ENCODE assay signal across 7 mouse cellular contexts in the genomic region with DNA sequence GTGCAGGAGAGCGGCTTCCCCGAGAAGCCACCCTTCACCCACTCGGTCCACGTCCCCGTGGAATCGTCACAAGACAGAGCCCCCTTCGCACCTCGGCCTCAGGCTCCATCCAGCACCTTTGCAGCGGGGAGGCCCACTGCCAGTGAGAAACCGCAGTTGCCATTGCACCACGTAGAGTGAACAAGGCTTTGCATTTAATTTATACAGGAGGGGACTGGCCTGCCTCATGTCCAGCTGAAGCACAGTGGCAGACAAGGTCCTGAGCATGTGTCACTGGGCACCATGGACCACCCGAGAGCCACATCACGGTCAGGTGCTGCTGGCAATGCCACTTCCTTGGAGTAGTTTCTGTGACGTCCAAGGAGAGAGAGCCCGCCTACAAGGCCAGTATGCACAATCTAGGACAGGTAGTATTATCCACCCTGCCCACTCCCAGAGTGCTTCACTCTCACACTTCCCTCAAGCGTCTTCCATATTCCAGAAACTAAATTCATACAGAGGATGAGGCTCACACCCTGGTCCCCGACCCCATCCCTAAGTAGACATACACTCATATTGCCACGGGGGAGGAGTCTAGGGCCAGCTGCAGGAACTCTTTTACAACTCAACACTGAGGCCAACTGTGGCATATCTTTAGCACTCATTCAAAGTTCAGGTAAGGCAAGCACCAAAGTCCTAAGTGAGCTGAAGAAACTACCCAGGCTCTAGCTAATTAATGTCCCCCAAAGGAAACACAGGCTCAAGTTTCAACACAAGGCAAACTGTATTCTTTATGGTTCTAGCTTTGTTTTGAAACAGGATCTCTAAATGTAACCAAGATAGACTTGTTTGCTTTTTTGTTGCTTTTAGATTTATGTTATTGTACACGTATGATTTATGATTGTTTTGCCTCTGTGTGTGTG.
A peak's percentile ranks its signal among the peaks of the same experiment; 100 is the strongest.
DNase-seq lines count a peak whose midpoint lies in the region; ATAC-seq and TF ChIP-seq lines count a peak whose summit lies in the region.

No protein-coding gene starts in this region.

- no peak for TF ChIP-seq CTCF in spleen, adult 2 months (IDR thresholded peaks at IDR 0.05; ENCODE audit: extremely low read depth, insufficient read depth, insufficient read length, insufficient replicate concordance)

- H3K9ac ChIP-seq in embryonic facial prominence, embryonic 14.5 days (ENCODE audit: low read depth, low read length) = peak overlapping the region; percentile 84
- H3K9ac ChIP-seq in intestine, embryonic 15.5 days = peak overlapping the region; percentile 81
- H3K9ac ChIP-seq in midbrain, embryonic 14.5 days (replicated peaks; ENCODE audit: low read length) = peak overlapping the region; percentile 90

- no peak for ATAC-seq in embryonic facial prominence, embryonic 14.5 days (ENCODE audit: low read depth)
- ATAC-seq in intestine, embryonic 15.5 days = peak; percentile 59
- ATAC-seq in midbrain, embryonic 14.5 days (ENCODE audit: low FRiP score, low TSS enrichment) = peak; percentile 54; the same call in 1 of the 2 replicates
- ATAC-seq in megakaryocyte progenitor cell, adult 5-6 weeks (replicated peaks; ENCODE audit: poor library complexity) = no peak

- H3K9me3 ChIP-seq in embryonic facial prominence, embryonic 14.5 days (ENCODE audit: control insufficient read depth, low read length) = no peaks in the 10 kb centered on the region
- no peaks in the 10 kb centered on the region for H3K9me3 ChIP-seq in intestine, embryonic 15.5 days
- no peaks in the 10 kb centered on the region for H3K9me3 ChIP-seq in midbrain, embryonic 14.5 days (ENCODE audit: control insufficient read depth, low read length)

- H3K36me3 ChIP-seq in spleen, adult 2 months (ENCODE audit: control insufficient read depth, insufficient read depth, low read length) = no peaks in the 10 kb centered on the region
- no peaks in the 10 kb centered on the region for H3K36me3 ChIP-seq in embryonic facial prominence, embryonic 14.5 days (ENCODE audit: control insufficient read depth, insufficient read depth, low read length)
- H3K36me3 ChIP-seq in intestine, embryonic 15.5 days = no peaks in the 10 kb centered on the region
- no peaks in the 10 kb centered on the region for H3K36me3 ChIP-seq in midbrain, embryonic 14.5 days (ENCODE audit: control insufficient read depth, insufficient read depth, low read length)

- peak in 1 of 2 experiments; percentile 29 for DNase-seq in spleen, adult 2 months (ENCODE audit: low read depth in 1 of 2, low spot score in 2 of 2)
- no peak for DNase-seq in spleen, postnatal 36 days (ENCODE audit: low spot score in 2 of 2)
- no peak for DNase-seq in embryonic facial prominence, embryonic 14.5 days (ENCODE audit: low spot score)
- DNase-seq in midbrain, embryonic 14.5 days = no peak
- DNase-seq in gastrocnemius, postnatal 10 days = no peak

- peak overlapping the region; percentile 88 for H3K4me3 ChIP-seq in spleen, adult 2 months (ENCODE audit: extremely low read depth, insufficient read depth, insufficient read length)
- peak overlapping the region; percentile 61 for H3K4me3 ChIP-seq in embryonic facial prominence, embryonic 14.5 days (ENCODE audit: low read depth, low read length)
- H3K4me3 ChIP-seq in intestine, embryonic 15.5 days (replicated peaks) = peak overlapping the region; percentile 75
- H3K4me3 ChIP-seq in midbrain, embryonic 14.5 days (replicated peaks; ENCODE audit: low read depth, low read length) = peak overlapping the region; percentile 65

- TF ChIP-seq POLR2A in spleen, adult 2 months (IDR thresholded peaks at IDR 0.05; ENCODE audit: low read depth, low read length) = no peak

- H3K4me2 ChIP-seq in embryonic facial prominence, embryonic 14.5 days (ENCODE audit: low read depth, low read length) = peak overlapping the region; percentile 87
- H3K4me2 ChIP-seq in intestine, embryonic 15.5 days (replicated peaks) = peak overlapping the region; percentile 78
- peak overlapping the region; percentile 87 for H3K4me2 ChIP-seq in midbrain, embryonic 14.5 days (ENCODE audit: low read length)

- peak overlapping the region; percentile 90 for H3K27ac ChIP-seq in spleen, adult 2 months (ENCODE audit: insufficient read depth, low read length)
- H3K27ac ChIP-seq in embryonic facial prominence, embryonic 14.5 days (replicated peaks; ENCODE audit: low read depth, low read length) = peak overlapping the region; percentile 97
- H3K27ac ChIP-seq in intestine, embryonic 15.5 days = peak overlapping the region; percentile 98
- H3K27ac ChIP-seq in midbrain, embryonic 14.5 days (replicated peaks; ENCODE audit: low read depth, low read length) = peak overlapping the region; percentile 95

- H3K27me3 ChIP-seq in spleen, adult 2 months (ENCODE audit: control insufficient read depth, insufficient read depth, low read length) = no peaks in the 10 kb centered on the region
- no peaks in the 10 kb centered on the region for H3K27me3 ChIP-seq in embryonic facial prominence, embryonic 14.5 days (replicated peaks; ENCODE audit: control insufficient read depth, insufficient read depth, low read length)
- H3K27me3 ChIP-seq in intestine, embryonic 15.5 days (replicated peaks) = no peaks in the 10 kb centered on the region
- no peaks in the 10 kb centered on the region for H3K27me3 ChIP-seq in midbrain, embryonic 14.5 days (ENCODE audit: control insufficient read depth, insufficient read depth, low read length)

- peaks cover 16% of the 10 kb centered on the region; the same call in 1 of the 2 replicates for H3K4me1 ChIP-seq in spleen, adult 2 months (ENCODE audit: control insufficient read depth, insufficient read depth, insufficient read length)
- peaks cover 40% of the 10 kb centered on the region for H3K4me1 ChIP-seq in embryonic facial prominence, embryonic 14.5 days (ENCODE audit: control insufficient read depth, insufficient read depth, low read length)
- peaks cover 42% of the 10 kb centered on the region for H3K4me1 ChIP-seq in intestine, embryonic 15.5 days (replicated peaks)
- peaks cover 42% of the 10 kb centered on the region for H3K4me1 ChIP-seq in midbrain, embryonic 14.5 days (ENCODE audit: control insufficient read depth, insufficient read depth, low read length)

- WGBS in spleen, adult 2 months = 7% methylated on average over 19 of the region's 19 CpGs
- WGBS in embryonic facial prominence, embryonic 14.5 days = 18% methylated on average over 14 of the region's 19 CpGs
- 11% methylated on average over 19 of the region's 19 CpGs for WGBS in intestine, embryonic 15.5 days
- 21% methylated on average over 19 of the region's 19 CpGs for WGBS in midbrain, embryonic 14.5 days

Comparison
In these comparisons a context has a peak if more than half of its experiments do, and no peak if none do; other contexts are left out.
1. ATAC-seq: peak in intestine, embryonic 15.5 days (single experiment) and midbrain, embryonic 14.5 days (single experiment); none in embryonic facial prominence, embryonic 14.5 days (single experiment) and megakaryocyte progenitor cell, adult 5-6 weeks (single experiment).
2. Peak in every context shown above with its lines, with median percentiles within 50 percentile points of each other: H3K27ac ChIP-seq, H3K4me3 ChIP-seq, H3K4me2 ChIP-seq and H3K9ac ChIP-seq.